8 mouse cellular contexts compared by ENCODE assay signal in the genomic region with DNA sequence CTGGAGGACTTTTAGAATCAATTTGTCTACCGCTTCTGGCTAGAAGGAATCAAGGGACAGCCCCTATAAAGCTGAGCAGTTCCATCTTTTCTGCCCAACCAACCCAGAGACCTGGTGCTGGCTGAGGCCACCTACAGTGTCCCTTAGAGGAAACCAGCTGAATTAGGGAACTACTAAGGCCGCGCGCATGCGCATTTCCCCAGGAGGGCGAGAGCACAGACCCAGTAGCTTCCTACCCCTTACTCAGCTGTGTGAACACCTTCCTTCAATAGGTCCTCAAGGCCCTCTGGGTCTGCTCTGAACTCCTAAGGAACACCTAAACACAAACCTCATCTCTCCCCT. TPM values are rescaled to one million over a fixed set of nuclear protein-coding genes. Genes with fewer than 3 reads are reported as not detected.
DNase-seq lines count a peak whose midpoint lies in the region; ATAC-seq and TF ChIP-seq lines count a peak whose summit lies in the region.

No protein-coding gene starts in this region.

- TF ChIP-seq EP300 in MEL (IDR thresholded peaks at IDR 0.05; ENCODE audit: low read depth in 1 of 2, low read length in 2 of 2), result no peak

- TF ChIP-seq POLR2A in MEL (IDR thresholded peaks at IDR 0.05; ENCODE audit: control insufficient read depth in 1 of 2, insufficient read depth in 1 of 2, low read depth in 1 of 2, low read length in 2 of 2, poor library complexity in 1 of 2), result no peak
- no peak for TF ChIP-seq POLR2A in small intestine, adult 2 months (IDR thresholded peaks at IDR 0.05; ENCODE audit: low read depth, low read length)

- peak overlapping the region; percentile 38 for H3K9ac ChIP-seq in MEL (ENCODE audit: control insufficient read depth, low read depth, low read length, poor library complexity, severe bottlenecking)
- H3K9ac ChIP-seq in forebrain, embryonic 16.5 days (replicated peaks; ENCODE audit: low read depth, low read length), result peak overlapping the region; percentile 30
- peak overlapping the region; percentile 86 for H3K9ac ChIP-seq in hindbrain, embryonic 16.5 days (ENCODE audit: low read depth, low read length)

- no peak for TF ChIP-seq CTCF in MEL (IDR thresholded peaks at IDR 0.05 in 2 of 3, conservative IDR thresholded peaks at IDR 0.05 in 1 of 3; ENCODE audit: control insufficient read depth in 1 of 3, insufficient read depth in 1 of 3, low read depth in 2 of 3, low read length in 3 of 3, poor library complexity in 1 of 3, severe bottlenecking in 1 of 3)
- TF ChIP-seq CTCF in small intestine, adult 2 months (IDR thresholded peaks at IDR 0.05; ENCODE audit: extremely low read depth, insufficient read length, insufficient replicate concordance, low read depth, low read length), result no peak

- H3K27ac ChIP-seq in MEL (ENCODE audit: control insufficient read depth, low read depth, low read length), result peak overlapping the region; percentile 48
- peak overlapping the region; percentile 95 for H3K27ac ChIP-seq in forebrain, embryonic 16.5 days (ENCODE audit: low read length)
- peak overlapping the region; percentile 97 for H3K27ac ChIP-seq in hindbrain, embryonic 16.5 days (ENCODE audit: low read depth, low read length)
- H3K27ac ChIP-seq in limb, embryonic 10.5 days, result peak overlapping the region; percentile 81
- peak overlapping the region; percentile 38 for H3K27ac ChIP-seq in small intestine, adult 2 months (ENCODE audit: insufficient read depth, low read depth, low read length)

- peaks cover 0 to 9% of the 10 kb centered on the region in 2 experiments for H3K36me3 ChIP-seq in MEL (ENCODE audit: control insufficient read depth in 1 of 2, insufficient read depth in 2 of 2, low read length in 2 of 2)
- H3K36me3 ChIP-seq in forebrain, embryonic 16.5 days (ENCODE audit: control insufficient read depth, insufficient read depth), result peaks cover 29% of the 10 kb centered on the region
- H3K36me3 ChIP-seq in hindbrain, embryonic 16.5 days (ENCODE audit: control insufficient read depth, insufficient read depth, low read length), result peaks cover 29% of the 10 kb centered on the region
- peaks cover 48% of the 10 kb centered on the region for H3K36me3 ChIP-seq in limb, embryonic 10.5 days
- peaks cover 23% of the 10 kb centered on the region for H3K36me3 ChIP-seq in small intestine, adult 2 months (ENCODE audit: control insufficient read depth, insufficient read depth, low read length)

- H3K4me3 ChIP-seq in MEL (ENCODE audit: control insufficient read depth in 1 of 2, insufficient read depth in 1 of 2, low read depth in 2 of 2, low read length in 2 of 2), result peak overlapping the region in 1 of 2 experiments; percentile 38; a peak in 1 of 4 replicates
- H3K4me3 ChIP-seq in forebrain, embryonic 16.5 days (replicated peaks; ENCODE audit: low read length), result peak overlapping the region; percentile 62
- peak overlapping the region; percentile 73 for H3K4me3 ChIP-seq in hindbrain, embryonic 16.5 days (ENCODE audit: low read length)
- peak overlapping the region; percentile 62 for H3K4me3 ChIP-seq in limb, embryonic 10.5 days
- H3K4me3 ChIP-seq in small intestine, adult 2 months (ENCODE audit: low read depth, low read length), result peak overlapping the region; percentile 71

- H3K79me2 ChIP-seq in MEL (ENCODE audit: control insufficient read depth, insufficient read depth, low read length, poor library complexity), result no peaks in the 10 kb centered on the region; the same call in 1 of the 2 replicates

- DNase-seq in MEL (ENCODE audit: low read depth, low spot score), result peak; percentile 78
- DNase-seq in cerebellum, adult 18-20 months, result peak; percentile 66 to 71
- peak; percentile 77 for DNase-seq in limb, embryonic 10.5 days (ENCODE audit: low spot score)
- no peak for DNase-seq in ovary, postnatal 14 days (ENCODE audit: low spot score)

- no peak for TF ChIP-seq RAD21 in MEL (IDR thresholded peaks at IDR 0.05; ENCODE audit: low read depth, low read length)

- WGBS in forebrain, embryonic 16.5 days, result 2% methylated on average over 6 of the region's 6 CpGs
- 3% methylated on average over 6 of the region's 6 CpGs for WGBS in hindbrain, embryonic 16.5 days
- 3% methylated on average over 6 of the region's 6 CpGs for WGBS in limb, embryonic 10.5 days
- 13% methylated on average over 6 of the region's 6 CpGs for WGBS in small intestine, adult 2 months

- H3K4me2 ChIP-seq in forebrain, embryonic 16.5 days (ENCODE audit: low read length), result peak overlapping the region; percentile 79
- peak overlapping the region; percentile 73 for H3K4me2 ChIP-seq in hindbrain, embryonic 16.5 days (ENCODE audit: low read length)

- no peaks in the 10 kb centered on the region for H3K9me3 ChIP-seq in MEL (replicated peaks; ENCODE audit: insufficient read depth, low read length)
- no peaks in the 10 kb centered on the region for H3K9me3 ChIP-seq in forebrain, embryonic 16.5 days (ENCODE audit: control insufficient read depth, low read length)
- no peaks in the 10 kb centered on the region for H3K9me3 ChIP-seq in hindbrain, embryonic 16.5 days (ENCODE audit: control insufficient read depth, low read length)
- H3K9me3 ChIP-seq in limb, embryonic 10.5 days (replicated peaks), result no peaks in the 10 kb centered on the region

- ATAC-seq in forebrain, embryonic 16.5 days, result no peak
- ATAC-seq in hindbrain, embryonic 16.5 days, result 0 out of 2 replicates have a peak, but pooled peaks have one; percentile 7
- ATAC-seq in megakaryocyte-erythroid progenitor cell, adult 5-6 weeks (replicated peaks; ENCODE audit: low FRiP score, low TSS enrichment, poor library complexity, severe bottlenecking), result peak; percentile 12; the same call in 1 of the 2 replicates

- peaks cover 3 to 17% of the 10 kb centered on the region in 2 experiments; a peak in 3 of 4 replicates for H3K4me1 ChIP-seq in MEL (ENCODE audit: control insufficient read depth in 1 of 2, insufficient read depth in 2 of 2, low read length in 2 of 2)
- H3K4me1 ChIP-seq in forebrain, embryonic 16.5 days (replicated peaks; ENCODE audit: control insufficient read depth, insufficient read depth, low read length), result peaks cover 35% of the 10 kb centered on the region
- peaks cover 38% of the 10 kb centered on the region for H3K4me1 ChIP-seq in hindbrain, embryonic 16.5 days (ENCODE audit: control insufficient read depth, insufficient read depth, low read depth, low read length)
- peaks cover 43% of the 10 kb centered on the region for H3K4me1 ChIP-seq in limb, embryonic 10.5 days
- H3K4me1 ChIP-seq in small intestine, adult 2 months (ENCODE audit: control insufficient read depth, insufficient read depth, insufficient read length, low read length), result peaks cover 9% of the 10 kb centered on the region

- no peaks in the 10 kb centered on the region for H3K27me3 ChIP-seq in MEL (ENCODE audit: control insufficient read depth in 1 of 2, insufficient read depth in 2 of 2, low read length in 2 of 2)
- H3K27me3 ChIP-seq in forebrain, embryonic 16.5 days (replicated peaks; ENCODE audit: control insufficient read depth, insufficient read depth, low read length), result no peaks in the 10 kb centered on the region
- no peaks in the 10 kb centered on the region for H3K27me3 ChIP-seq in hindbrain, embryonic 16.5 days (replicated peaks; ENCODE audit: control insufficient read depth, insufficient read depth, low read length)
- no peaks in the 10 kb centered on the region for H3K27me3 ChIP-seq in limb, embryonic 10.5 days (ENCODE audit: low read depth, poor library complexity, severe bottlenecking)
- no peaks in the 10 kb centered on the region for H3K27me3 ChIP-seq in small intestine, adult 2 months (ENCODE audit: control insufficient read depth, insufficient read depth, low read length)

RNA-seq across cellular contexts. Expression of gene Ccdc28b, which starts 1.3 kb away (rescaled TPM):
- 18.3 and 21.4 TPM in 2 replicates for total RNA-seq in MEL (2012; rRNA removed)
- 10 to 100 TPM in 1 of 2 experiments, not detected in 1; 29.1 TPM for polyA plus RNA-seq in MEL (2012; ENCODE audit: insufficient read depth in 1 of 2, insufficient read length in 2 of 2, low read depth in 1 of 2, low replicate concordance in 2 of 2, missing spikeins in 1 of 2)
- 109 and 133 TPM in 2 replicates for polyA plus RNA-seq in forebrain, embryonic 16.5 days (2015; fragmentation: Nextera tagmentation; extraction: Ambion mirVana)
- polyA plus RNA-seq in hindbrain, embryonic 16.5 days (2015; fragmentation: Nextera tagmentation; extraction: Ambion mirVana), result 160 and 169 TPM in 2 replicates
- polyA plus RNA-seq in limb, embryonic 10.5 days (2016; fragmentation: Nextera tagmentation; extraction: Ambion mirVana), result 34.9 and 42.3 TPM in 2 replicates
- 31.0 and 63.2 TPM in 2 replicates for total RNA-seq in megakaryocyte-erythroid progenitor cell, adult 5-6 weeks (2014; fragmentation: Nextera tagmentation)
- 26.9 and 54.5 TPM in 2 replicates for total RNA-seq in megakaryocyte-erythroid progenitor cell, adult 5-6 weeks (2017)
- 5.2 and 7.2 TPM in 2 replicates for polyA plus RNA-seq in small intestine, adult 2 months (2012; rRNA removed)

RNA-seq across cellular contexts. Expression of gene Iqcc, which starts 6.1 kb away (rescaled TPM):
- 13.6 and 15.4 TPM in 2 replicates for total RNA-seq in MEL (2012; rRNA removed)
- polyA plus RNA-seq in MEL (2012; ENCODE audit: insufficient read depth in 1 of 2, insufficient read length in 2 of 2, low read depth in 1 of 2, low replicate concordance in 2 of 2, missing spikeins in 1 of 2), result 10 to 100 TPM in 1 of 2 experiments, not detected in 1; 18.5 TPM
- 30.7 and 37.0 TPM in 2 replicates for polyA plus RNA-seq in forebrain, embryonic 16.5 days (2015; fragmentation: Nextera tagmentation; extraction: Ambion mirVana)
- polyA plus RNA-seq in hindbrain, embryonic 16.5 days (2015; fragmentation: Nextera tagmentation; extraction: Ambion mirVana), result 27.6 and 33.4 TPM in 2 replicates
- polyA plus RNA-seq in limb, embryonic 10.5 days (2016; fragmentation: Nextera tagmentation; extraction: Ambion mirVana), result 30.2 and 34.7 TPM in 2 replicates
- total RNA-seq in megakaryocyte-erythroid progenitor cell, adult 5-6 weeks (2014; fragmentation: Nextera tagmentation), result 26.8 and 31.8 TPM in 2 replicates
- total RNA-seq in megakaryocyte-erythroid progenitor cell, adult 5-6 weeks (2017), result 14.6 and 18.7 TPM in 2 replicates
- 11.9 and 17.0 TPM in 2 replicates for polyA plus RNA-seq in small intestine, adult 2 months (2012; rRNA removed)

RNA-seq across cellular contexts. Expression of gene Dcdc2b, which starts 10.9 kb away (rescaled TPM):
- 0.26 TPM in 1 of 2 replicates, not detected in the other for total RNA-seq in MEL (2012; rRNA removed)
- polyA plus RNA-seq in MEL (2012; ENCODE audit: insufficient read depth in 1 of 2, insufficient read length in 2 of 2, low read depth in 1 of 2, low replicate concordance in 2 of 2, missing spikeins in 1 of 2), result 1 to 10 TPM in 1 of 2 experiments, not detected in 1; 1.3 TPM
- polyA plus RNA-seq in forebrain, embryonic 16.5 days (2015; fragmentation: Nextera tagmentation; extraction: Ambion mirVana), result 2.6 and 4.0 TPM in 2 replicates
- 2.1 and 3.9 TPM in 2 replicates for polyA plus RNA-seq in hindbrain, embryonic 16.5 days (2015; fragmentation: Nextera tagmentation; extraction: Ambion mirVana)
- polyA plus RNA-seq in limb, embryonic 10.5 days (2016; fragmentation: Nextera tagmentation; extraction: Ambion mirVana), result 1.7 and 1.8 TPM in 2 replicates
- not detected in 2 replicates for total RNA-seq in megakaryocyte-erythroid progenitor cell, adult 5-6 weeks (2014; fragmentation: Nextera tagmentation)
- 11.0 TPM in 1 of 2 replicates, not detected in the other for total RNA-seq in megakaryocyte-erythroid progenitor cell, adult 5-6 weeks (2017)
- polyA plus RNA-seq in small intestine, adult 2 months (2012; rRNA removed), result 0.15 and 1.6 TPM in 2 replicates

RNA-seq across cellular contexts. Expression of gene Txlna, which starts 15.9 kb away (rescaled TPM):
- 68.0 and 69.5 TPM in 2 replicates for total RNA-seq in MEL (2012; rRNA removed)
- 10 to 100 TPM in 1 of 2 experiments, not detected in 1; 68.9 TPM for polyA plus RNA-seq in MEL (2012; ENCODE audit: insufficient read depth in 1 of 2, insufficient read length in 2 of 2, low read depth in 1 of 2, low replicate concordance in 2 of 2, missing spikeins in 1 of 2)
- polyA plus RNA-seq in forebrain, embryonic 16.5 days (2015; fragmentation: Nextera tagmentation; extraction: Ambion mirVana), result 68.1 and 72.8 TPM in 2 replicates
- 39.7 and 46.0 TPM in 2 replicates for polyA plus RNA-seq in hindbrain, embryonic 16.5 days (2015; fragmentation: Nextera tagmentation; extraction: Ambion mirVana)
- polyA plus RNA-seq in limb, embryonic 10.5 days (2016; fragmentation: Nextera tagmentation; extraction: Ambion mirVana), result 109 and 122 TPM in 2 replicates
- 48.2 and 49.9 TPM in 2 replicates for total RNA-seq in megakaryocyte-erythroid progenitor cell, adult 5-6 weeks (2014; fragmentation: Nextera tagmentation)
- 81.8 and 103 TPM in 2 replicates for total RNA-seq in megakaryocyte-erythroid progenitor cell, adult 5-6 weeks (2017)
- polyA plus RNA-seq in small intestine, adult 2 months (2012; rRNA removed), result 8.1 and 11.4 TPM in 2 replicates

RNA-seq across cellular contexts. Expression of gene Tmem234, which starts 24.5 kb away (rescaled TPM):
- total RNA-seq in MEL (2012; rRNA removed), result 140 and 148 TPM in 2 replicates
- 100 to 1,000 TPM in 1 of 2 experiments, not detected in 1; 220 TPM for polyA plus RNA-seq in MEL (2012; ENCODE audit: insufficient read depth in 1 of 2, insufficient read length in 2 of 2, low read depth in 1 of 2, low replicate concordance in 2 of 2, missing spikeins in 1 of 2)
- polyA plus RNA-seq in forebrain, embryonic 16.5 days (2015; fragmentation: Nextera tagmentation; extraction: Ambion mirVana), result 139 and 164 TPM in 2 replicates
- 185 and 190 TPM in 2 replicates for polyA plus RNA-seq in hindbrain, embryonic 16.5 days (2015; fragmentation: Nextera tagmentation; extraction: Ambion mirVana)
- polyA plus RNA-seq in limb, embryonic 10.5 days (2016; fragmentation: Nextera tagmentation; extraction: Ambion mirVana), result 228 and 231 TPM in 2 replicates
- total RNA-seq in megakaryocyte-erythroid progenitor cell, adult 5-6 weeks (2014; fragmentation: Nextera tagmentation), result 116 and 126 TPM in 2 replicates
- total RNA-seq in megakaryocyte-erythroid progenitor cell, adult 5-6 weeks (2017), result 89.9 and 120 TPM in 2 replicates
- polyA plus RNA-seq in small intestine, adult 2 months (2012; rRNA removed), result 77.1 and 132 TPM in 2 replicates

Comparison
In these comparisons a context has a peak if more than half of its experiments do, and no peak if none do; other contexts are left out.
1. H3K27ac ChIP-seq: peak in every context shown above with its lines; median percentile 97 in hindbrain, embryonic 16.5 days; 95 in forebrain, embryonic 16.5 days; 81 in limb, embryonic 10.5 days; 48 in MEL; 38 in small intestine, adult 2 months.
2. H3K9ac ChIP-seq: peak in every context shown above with its lines; median percentile 86 in hindbrain, embryonic 16.5 days; 38 in MEL; 30 in forebrain, embryonic 16.5 days.